Mouse (Mus musculus) brain, embryonic 14.5 days (tissue): ENCODE data around the gene Dnase1.

Experiments
- CTCF ChIP-seq: fragments of 200-500 bp; IDR thresholded peaks from 2 replicates; pipeline ENCODE4 v1.5.1; 2012; ENCODE audit warnings: inconsistent platforms, mild to moderate bottlenecking, moderate library complexity, borderline replicate concordance; ENCODE audit not compliant: insufficient read depth, insufficient read length; ENCODE audit errors: extremely low read depth
- POLR2A ChIP-seq: fragments of 200-500 bp; IDR thresholded peaks from 2 replicates; pipeline ENCODE4 v1.6.1; 2012; ENCODE audit warnings: mild to moderate bottlenecking, inconsistent platforms, borderline replicate concordance; ENCODE audit not compliant: poor library complexity, insufficient read depth, insufficient read length, severe bottlenecking; ENCODE audit errors: extremely low read depth

- TF ChIP-seq CTCF (no peak), POLR2A (peak; percentile 37; the same call in 1 of the 2 replicates)
Observed at GRCm38 (mm10) chr16:4077384-4078061, 40.8 kb downstream of the Dnase1 start, which contains the start of gene Trap1.
